Mouse (Mus musculus): Measurements from ENCODE around the gene Il27ra. TPM values are rescaled to one million over a fixed set of nuclear protein-coding genes. Genes with fewer than 3 reads are reported as not detected.
A peak's percentile ranks its signal among the peaks of the same experiment; 100 is the strongest.

Il27ra gene
- polyA plus RNA-seq, 1 experiment, result 0.49 TPM

DNA sequence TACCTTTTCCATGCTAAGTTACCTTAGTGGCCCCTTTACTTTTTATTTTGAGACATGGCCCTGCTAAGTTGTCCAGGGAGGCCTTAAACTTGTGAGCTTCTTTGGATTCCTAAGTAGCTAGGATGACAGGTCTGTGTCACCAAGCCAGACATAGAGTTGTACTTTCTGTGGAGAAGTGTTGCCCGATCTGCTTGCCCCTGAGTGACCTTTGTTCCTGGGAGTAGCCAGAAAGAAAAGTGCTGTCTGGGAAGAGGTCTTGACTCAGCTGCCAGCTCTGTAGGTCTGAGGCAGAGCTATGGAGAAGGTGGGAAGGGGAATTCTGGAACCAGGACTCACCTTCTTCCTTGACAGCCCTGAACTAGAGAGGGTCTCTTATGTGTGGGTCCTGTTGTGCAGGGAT, 26.8 kb upstream of the Il27ra start:
- H3ac ChIP-seq (ENCODE audit: control insufficient read depth, insufficient read length, low read depth), result no peak overlapping the region
- H3K36me3 ChIP-seq (ENCODE audit: control insufficient read depth, insufficient read depth), result no peaks in the 10 kb centered on the region
- no peaks in the 10 kb centered on the region for H3K27me3 ChIP-seq (ENCODE audit: control insufficient read depth, insufficient read depth, insufficient read length)
- H3K79me3 ChIP-seq (ENCODE audit: low read depth), result peaks cover 29% of the 10 kb centered on the region
- H3K79me2 ChIP-seq (ENCODE audit: control insufficient read depth, insufficient read depth), result peaks cover 62% of the 10 kb centered on the region
- H3K4me3 ChIP-seq (ENCODE audit: insufficient read depth, poor library complexity, severe bottlenecking), result no peak overlapping the region
- TF ChIP-seq CEBPB (IDR thresholded peaks at IDR 0.05; ENCODE audit: low read depth) (no peak), MYOG (IDR thresholded peaks at IDR 0.05; ENCODE audit: control insufficient read depth, extremely low read depth, insufficient read length) (no peak), MYOD1 (IDR thresholded peaks at IDR 0.05; ENCODE audit: control insufficient read depth, insufficient read length, low read depth) (no peak), FOSL1 (IDR thresholded peaks at IDR 0.05; ENCODE audit: insufficient read depth, low read length, poor library complexity, severe bottlenecking) (no peak), USF1 (IDR thresholded peaks at IDR 0.05; ENCODE audit: low read depth) (no peak), CTCF (IDR thresholded peaks at IDR 0.05; ENCODE audit: control insufficient read depth, insufficient read depth, insufficient read length) (no peak), MAX (IDR thresholded peaks at IDR 0.05) (no peak)

DNA sequence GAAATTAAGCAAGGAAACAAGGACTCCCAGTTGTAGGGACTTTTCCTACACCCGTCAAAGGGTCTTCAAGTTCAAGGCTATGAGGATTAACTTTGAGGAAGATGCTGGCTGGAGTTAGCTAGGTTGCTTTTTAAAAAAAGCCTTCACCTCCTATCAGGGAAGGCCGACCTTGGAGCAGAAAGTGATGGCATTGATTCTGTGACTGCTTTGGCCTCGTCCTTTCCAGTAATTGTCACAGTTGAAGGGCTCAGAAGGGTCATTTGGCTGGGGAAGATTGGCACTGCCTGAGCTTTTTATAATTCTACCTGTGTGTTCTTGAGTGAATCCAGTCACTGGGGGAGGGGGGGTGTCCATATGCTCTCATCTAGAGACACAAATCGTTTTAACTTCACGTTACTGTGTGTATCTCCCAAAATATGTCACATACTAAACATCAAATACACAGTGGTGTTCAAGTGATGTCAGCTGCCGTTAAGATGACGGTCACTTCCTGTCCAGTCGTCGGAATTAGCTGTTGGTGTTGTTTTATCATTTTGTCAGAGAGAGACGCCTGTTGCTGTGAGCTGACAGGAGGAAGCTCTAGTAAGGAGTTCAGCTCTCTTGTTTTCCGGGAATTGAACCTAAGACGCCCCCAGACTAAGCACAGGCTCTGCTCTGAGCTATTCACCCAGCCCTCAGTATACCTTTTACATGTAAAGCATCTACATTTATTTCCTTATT, 26.1 kb upstream of the Il27ra start:
- no peak overlapping the region for H3ac ChIP-seq (ENCODE audit: control insufficient read depth, insufficient read length, low read depth)
- H3K79me3 ChIP-seq (ENCODE audit: low read depth), result peaks cover 29% of the 10 kb centered on the region
- no peaks in the 10 kb centered on the region for H3K36me3 ChIP-seq (ENCODE audit: control insufficient read depth, insufficient read depth)
- H3K79me2 ChIP-seq (ENCODE audit: control insufficient read depth, insufficient read depth), result peaks cover 62% of the 10 kb centered on the region
- no peaks in the 10 kb centered on the region for H3K27me3 ChIP-seq (ENCODE audit: control insufficient read depth, insufficient read depth, insufficient read length)
- H3K4me3 ChIP-seq (ENCODE audit: insufficient read depth, poor library complexity, severe bottlenecking), result no peak overlapping the region
- no peak for TF ChIP-seq MAX (IDR thresholded peaks at IDR 0.05)
- TF ChIP-seq MYOG (IDR thresholded peaks at IDR 0.05; ENCODE audit: control insufficient read depth, extremely low read depth, insufficient read length), result no peak
- TF ChIP-seq CTCF (IDR thresholded peaks at IDR 0.05; ENCODE audit: control insufficient read depth, insufficient read depth, insufficient read length), result no peak
- TF ChIP-seq FOSL1 (IDR thresholded peaks at IDR 0.05; ENCODE audit: insufficient read depth, low read length, poor library complexity, severe bottlenecking), result no peak
- TF ChIP-seq CEBPB (IDR thresholded peaks at IDR 0.05; ENCODE audit: low read depth), result no peak
- TF ChIP-seq MYOD1 (IDR thresholded peaks at IDR 0.05; ENCODE audit: control insufficient read depth, insufficient read length, low read depth), result no peak
- no peak for TF ChIP-seq USF1 (IDR thresholded peaks at IDR 0.05; ENCODE audit: low read depth)

DNA sequence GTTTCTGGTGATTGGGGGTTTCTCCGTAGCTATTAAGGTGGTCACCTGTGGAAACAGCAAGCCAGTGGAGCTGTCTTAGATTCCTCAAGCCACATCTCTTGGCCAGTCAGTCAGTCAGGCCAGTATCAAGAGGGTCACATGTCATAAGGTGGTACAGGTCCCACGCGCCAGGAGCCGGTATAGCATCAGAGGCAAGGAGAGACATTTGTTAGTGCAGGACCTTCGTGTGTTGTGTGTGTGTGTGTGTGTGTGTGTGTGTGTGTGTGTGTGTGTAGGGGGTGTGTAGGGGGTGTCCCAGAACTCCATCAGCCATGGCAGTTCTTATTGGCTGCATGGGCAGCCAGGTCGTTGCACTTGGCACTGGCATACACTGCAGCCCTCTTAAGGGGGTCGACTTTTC, 25.5 kb upstream of the Il27ra start:
- Histone ChIP-seq H3K27me3 (ENCODE audit: control insufficient read depth, insufficient read depth, insufficient read length) (no peaks in the 10 kb centered on the region), H3K4me3 (ENCODE audit: insufficient read depth, poor library complexity, severe bottlenecking) (peak overlapping the region; percentile 63), H3K36me3 (ENCODE audit: control insufficient read depth, insufficient read depth) (no peaks in the 10 kb centered on the region), H3K79me3 (ENCODE audit: low read depth) (peaks cover 29% of the 10 kb centered on the region), H3K79me2 (ENCODE audit: control insufficient read depth, insufficient read depth) (peaks cover 56% of the 10 kb centered on the region), H3ac (ENCODE audit: control insufficient read depth, insufficient read length, low read depth) (peak overlapping the region; percentile 18)
- TF ChIP-seq MAX (IDR thresholded peaks at IDR 0.05), result no peak
- TF ChIP-seq MYOG (IDR thresholded peaks at IDR 0.05; ENCODE audit: control insufficient read depth, extremely low read depth, insufficient read length), result no peak
- no peak for TF ChIP-seq USF1 (IDR thresholded peaks at IDR 0.05; ENCODE audit: low read depth)
- no peak for TF ChIP-seq MYOD1 (IDR thresholded peaks at IDR 0.05; ENCODE audit: control insufficient read depth, insufficient read length, low read depth)
- no peak for TF ChIP-seq CEBPB (IDR thresholded peaks at IDR 0.05; ENCODE audit: low read depth)
- no peak for TF ChIP-seq CTCF (IDR thresholded peaks at IDR 0.05; ENCODE audit: control insufficient read depth, insufficient read depth, insufficient read length)
- no peak for TF ChIP-seq FOSL1 (IDR thresholded peaks at IDR 0.05; ENCODE audit: insufficient read depth, low read length, poor library complexity, severe bottlenecking)

DNA sequence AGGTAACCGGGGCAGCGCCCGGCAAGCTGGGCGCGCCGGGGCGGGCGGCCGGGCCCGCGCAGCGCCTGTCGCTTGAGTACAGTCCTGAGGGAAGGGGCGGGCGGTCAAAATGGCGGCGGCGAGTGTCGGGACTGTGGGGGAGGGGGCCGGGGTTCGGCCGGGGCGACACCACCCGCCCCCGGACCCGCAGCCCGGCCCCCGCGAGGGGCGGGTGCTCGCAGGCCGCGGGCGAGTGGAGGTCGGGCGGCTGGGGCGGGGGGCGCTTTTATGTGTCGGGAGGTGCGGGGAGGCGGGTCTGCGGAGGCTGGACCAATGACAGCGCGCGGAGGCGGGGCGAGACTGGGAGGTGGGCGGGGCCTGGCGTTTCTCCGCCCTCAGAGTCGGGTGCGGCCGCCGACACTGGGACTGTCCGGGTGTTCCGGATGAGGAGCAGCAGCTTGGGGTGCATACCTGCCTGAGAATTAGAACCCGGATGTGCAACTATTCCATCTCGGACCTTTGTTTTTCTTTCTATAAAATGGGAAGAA, 24.7 kb upstream of the Il27ra start:
- peaks cover 27% of the 10 kb centered on the region for H3K79me3 ChIP-seq (ENCODE audit: low read depth)
- TF ChIP-seq MYOD1 (IDR thresholded peaks at IDR 0.05; ENCODE audit: control insufficient read depth, insufficient read length, low read depth) (no peak), USF1 (IDR thresholded peaks at IDR 0.05; ENCODE audit: low read depth) (no peak), CEBPB (IDR thresholded peaks at IDR 0.05; ENCODE audit: low read depth) (no peak), MAX (IDR thresholded peaks at IDR 0.05) (no peak), MYOG (IDR thresholded peaks at IDR 0.05; ENCODE audit: control insufficient read depth, extremely low read depth, insufficient read length) (no peak), FOSL1 (IDR thresholded peaks at IDR 0.05; ENCODE audit: insufficient read depth, low read length, poor library complexity, severe bottlenecking) (no peak), CTCF (IDR thresholded peaks at IDR 0.05; ENCODE audit: control insufficient read depth, insufficient read depth, insufficient read length) (no peak)
- peak overlapping the region; percentile 72 for H3ac ChIP-seq (ENCODE audit: control insufficient read depth, insufficient read length, low read depth)
- peaks cover 48% of the 10 kb centered on the region for H3K79me2 ChIP-seq (ENCODE audit: control insufficient read depth, insufficient read depth)
- H3K4me3 ChIP-seq (ENCODE audit: insufficient read depth, poor library complexity, severe bottlenecking), result peak overlapping the region; percentile 63
- no peaks in the 10 kb centered on the region for H3K27me3 ChIP-seq (ENCODE audit: control insufficient read depth, insufficient read depth, insufficient read length)
- H3K36me3 ChIP-seq (ENCODE audit: control insufficient read depth, insufficient read depth), result no peaks in the 10 kb centered on the region

DNA sequence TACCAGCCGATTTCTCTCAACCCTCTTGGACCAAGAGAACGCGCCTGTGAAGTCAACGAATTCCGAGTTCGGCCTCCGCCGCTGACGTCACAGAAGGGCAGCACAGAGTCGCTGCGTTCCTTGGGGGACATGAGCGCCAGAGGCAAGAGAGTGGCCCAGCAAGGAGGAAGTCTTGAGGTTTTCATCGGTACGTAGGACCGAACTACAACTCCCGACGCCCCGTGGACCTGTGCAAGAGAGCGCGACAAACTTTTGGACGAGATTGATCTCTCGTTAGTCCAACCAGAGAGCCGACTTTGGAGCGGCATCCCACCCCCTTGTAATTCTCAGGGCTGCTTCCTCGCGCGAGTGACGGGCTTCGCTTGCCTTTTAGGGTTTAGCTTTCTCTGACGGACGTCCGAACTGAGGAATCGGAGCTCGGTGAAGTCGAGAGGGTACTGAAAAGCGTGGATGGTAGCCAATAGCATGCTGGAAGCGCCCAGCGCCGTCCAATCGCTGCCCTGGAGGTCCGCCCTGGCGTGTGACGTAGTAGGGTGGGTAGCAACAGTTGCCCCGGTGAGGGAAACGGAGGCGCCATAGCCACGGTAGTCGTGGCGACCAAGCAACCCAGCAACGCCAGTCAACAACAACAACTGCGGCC, 24.0 kb upstream of the Il27ra start, which contains the start of gene Rfx1:
Gene Rfx1 (plus strand): TSS at position 544 of the 640 bp plus-strand sequence.
- no peak for TF ChIP-seq MYOD1 (IDR thresholded peaks at IDR 0.05; ENCODE audit: control insufficient read depth, insufficient read length, low read depth)
- TF ChIP-seq CTCF (IDR thresholded peaks at IDR 0.05; ENCODE audit: control insufficient read depth, insufficient read depth, insufficient read length), result no peak
- no peak for TF ChIP-seq USF1 (IDR thresholded peaks at IDR 0.05; ENCODE audit: low read depth)
- no peak for TF ChIP-seq FOSL1 (IDR thresholded peaks at IDR 0.05; ENCODE audit: insufficient read depth, low read length, poor library complexity, severe bottlenecking)
- TF ChIP-seq MAX (IDR thresholded peaks at IDR 0.05), result no peak
- no peak for TF ChIP-seq MYOG (IDR thresholded peaks at IDR 0.05; ENCODE audit: control insufficient read depth, extremely low read depth, insufficient read length)
- no peak for TF ChIP-seq CEBPB (IDR thresholded peaks at IDR 0.05; ENCODE audit: low read depth)
- Histone ChIP-seq H3K36me3 (ENCODE audit: control insufficient read depth, insufficient read depth) (no peaks in the 10 kb centered on the region), H3ac (ENCODE audit: control insufficient read depth, insufficient read length, low read depth) (peak within 1 kb of the TSS; percentile 72), H3K79me3 (ENCODE audit: low read depth) (peaks cover 27% of the 10 kb centered on the region), H3K4me3 (ENCODE audit: insufficient read depth, poor library complexity, severe bottlenecking) (peak within 1 kb of the TSS; percentile 63), H3K27me3 (ENCODE audit: control insufficient read depth, insufficient read depth, insufficient read length) (no peaks in the 10 kb centered on the region), H3K79me2 (ENCODE audit: control insufficient read depth, insufficient read depth) (peaks cover 41% of the 10 kb centered on the region)

All from C2C12 (cell line).